Mouse (Mus musculus): Measurements from ENCODE around the gene Clcn1. TPM values are rescaled to one million over a fixed set of nuclear protein-coding genes. Genes with fewer than 3 reads are reported as not detected.

Gene Clcn1
- total RNA-seq, 4 experiments from 2014 or later = 0.13 to 0.68 TPM; not detected in 2

DNA sequence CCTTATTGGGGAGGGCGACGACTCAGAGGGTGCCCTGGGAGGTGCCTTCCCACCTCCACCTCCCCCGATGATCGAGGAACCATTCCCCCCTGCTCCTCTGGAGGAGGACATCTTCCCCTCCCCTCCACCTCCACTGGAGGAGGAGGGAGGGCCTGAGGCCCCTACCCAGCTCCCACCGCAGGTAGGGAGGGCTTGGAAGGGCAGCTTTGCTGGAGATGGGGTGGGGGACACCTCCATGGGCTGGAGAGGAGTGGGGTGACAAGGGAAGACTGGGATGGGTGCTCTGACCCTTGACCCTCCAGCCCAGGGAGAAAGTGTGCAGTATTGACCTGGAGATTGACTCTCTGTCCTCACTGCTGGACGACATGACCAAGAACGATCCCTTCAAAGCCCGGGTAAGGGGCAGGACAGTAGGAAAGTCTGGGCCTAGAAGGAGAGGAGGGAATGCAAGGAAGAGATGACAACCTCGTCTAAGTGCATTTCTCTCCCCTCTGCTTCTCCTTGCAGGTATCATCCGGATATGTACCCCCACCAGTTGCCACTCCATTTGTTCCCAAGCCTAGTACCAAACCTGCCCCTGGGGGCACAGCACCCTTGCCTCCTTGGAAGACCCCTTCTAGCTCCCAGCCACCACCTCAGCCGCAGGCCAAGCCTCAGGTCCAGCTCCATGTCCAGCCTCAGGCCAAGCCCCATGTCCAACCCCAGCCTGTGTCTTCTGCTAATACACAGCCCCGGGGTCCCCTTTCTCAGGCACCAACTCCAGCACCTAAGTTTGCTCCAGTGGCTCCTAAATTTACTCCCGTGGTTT, 64.7 kb downstream of the Clcn1 start:
- DNase-seq = no peak

DNA sequence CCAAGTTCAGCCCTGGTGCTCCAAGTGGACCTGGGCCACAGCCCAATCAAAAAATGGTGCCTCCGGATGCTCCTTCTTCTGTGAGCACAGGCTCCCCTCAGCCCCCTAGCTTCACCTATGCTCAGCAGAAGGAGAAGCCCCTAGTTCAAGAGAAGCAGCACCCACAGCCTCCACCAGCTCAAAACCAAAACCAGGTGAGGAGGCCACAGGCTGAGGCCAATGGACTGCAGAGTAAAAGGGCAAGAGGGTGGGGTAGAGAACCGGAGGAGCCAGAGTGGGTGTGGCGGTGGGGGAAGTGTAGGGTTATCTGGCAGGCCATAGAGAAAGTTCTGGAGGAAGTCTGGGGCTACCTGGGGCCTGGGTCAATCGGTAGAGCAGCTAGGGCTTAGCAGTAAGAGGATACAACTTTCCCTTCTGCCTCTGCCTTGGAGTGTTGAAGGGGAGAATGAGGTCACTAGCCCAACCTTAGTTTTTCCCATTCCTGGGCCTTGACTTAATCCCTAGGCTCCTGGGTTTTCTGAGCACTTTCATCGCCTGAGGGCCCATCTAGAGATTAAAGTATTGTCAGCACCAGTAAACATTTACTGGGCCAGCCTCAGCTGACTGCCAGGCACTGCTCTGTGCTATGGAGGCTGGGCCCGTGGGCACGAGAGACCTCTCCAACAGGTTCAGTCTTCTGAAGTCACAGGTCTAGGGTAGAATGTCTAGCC, 65.4 kb downstream of the Clcn1 start:
- DNase-seq = no peak

- DNase-seq = no peak
These were observed 66.0 kb downstream of the Clcn1 start for GRCm38 (mm10) chr6:42352486-42352846.

DNA sequence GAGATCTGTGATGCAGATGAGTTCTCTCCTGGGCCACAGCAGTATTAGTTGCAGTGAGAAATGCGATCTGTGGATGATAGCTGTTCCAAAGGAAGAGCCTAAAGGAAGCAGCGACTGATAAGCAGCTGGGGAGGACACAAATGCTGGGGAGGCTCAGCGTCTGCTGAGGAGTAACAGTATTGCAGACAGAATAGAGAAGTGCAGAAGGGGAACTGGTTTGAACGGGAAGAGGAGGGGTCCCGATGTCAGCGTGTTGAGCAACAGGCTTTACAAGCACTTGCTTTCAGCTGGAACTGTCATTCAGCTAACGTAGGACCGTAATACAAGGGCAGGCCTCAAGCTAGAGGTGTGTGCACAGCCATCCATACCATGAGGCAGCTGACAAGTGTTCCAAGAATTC, 66.7 kb downstream of the Clcn1 start:
- no peak for DNase-seq

DNA sequence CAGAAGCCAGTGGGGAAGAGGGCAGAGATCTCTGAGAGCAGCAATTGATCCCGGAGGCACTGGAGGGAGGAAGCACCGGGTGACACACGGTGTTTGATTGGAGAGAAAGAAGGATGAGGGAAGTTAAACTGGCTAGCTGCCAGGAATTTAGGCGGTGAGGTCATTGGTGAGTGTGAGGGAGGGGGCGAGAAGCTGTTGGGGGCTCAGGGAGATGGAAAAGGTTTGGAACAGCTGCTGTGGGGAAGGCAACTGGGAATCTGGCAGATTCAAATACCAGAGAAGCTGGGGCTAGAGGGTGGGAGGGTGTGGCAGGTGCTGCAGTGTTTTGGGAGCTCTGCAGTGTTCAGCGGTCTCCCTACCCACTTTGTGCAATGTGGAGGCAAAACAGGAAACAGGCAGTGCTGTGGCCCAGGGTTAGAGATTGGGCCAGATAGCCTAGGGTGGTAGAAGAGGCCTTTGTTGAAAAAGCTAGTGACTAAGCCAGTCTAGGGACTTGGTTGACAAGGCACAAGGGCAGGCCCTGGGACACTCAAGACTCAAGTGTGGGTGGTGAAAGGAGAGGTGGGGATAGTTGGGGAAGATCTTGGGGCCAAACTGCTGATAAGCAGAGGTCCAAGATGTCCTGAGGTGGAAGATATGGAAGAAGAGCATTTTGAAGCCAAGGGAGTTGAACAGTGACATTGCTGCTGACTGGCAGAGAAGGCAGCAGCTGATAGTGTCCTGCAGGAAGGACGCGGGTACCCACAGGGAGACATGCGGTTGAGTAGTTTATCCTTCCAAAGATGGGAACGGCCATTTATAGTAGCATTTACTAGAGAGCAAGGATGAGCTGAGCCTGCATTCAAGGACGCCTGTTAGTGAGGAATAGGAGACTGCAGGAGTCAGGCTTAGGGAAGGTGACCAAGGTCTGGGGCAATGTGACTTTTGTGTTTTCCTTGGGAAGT, 67.9 kb downstream of the Clcn1 start:
- DNase-seq = no peak

DNA sequence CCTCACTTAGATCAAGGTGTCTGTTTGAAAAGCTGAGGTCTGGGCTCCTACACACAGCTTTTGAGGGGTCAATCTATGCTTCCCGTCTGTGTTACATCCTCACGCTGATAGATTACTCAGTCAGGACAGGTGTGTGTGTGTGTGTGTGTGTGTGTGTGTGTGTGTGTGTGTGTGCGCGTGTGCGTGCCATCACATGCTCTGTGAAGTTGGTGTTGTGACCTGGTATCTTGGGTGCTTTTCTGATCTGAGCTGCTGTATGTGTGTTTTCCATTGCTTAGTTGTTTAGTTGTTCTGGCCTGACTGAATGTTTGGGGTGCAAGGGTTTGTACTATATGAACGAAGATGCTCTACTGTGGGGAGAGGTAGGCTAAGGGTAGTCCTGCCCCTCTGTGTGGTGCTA, 68.9 kb downstream of the Clcn1 start:
- DNase-seq = no peak

DNA sequence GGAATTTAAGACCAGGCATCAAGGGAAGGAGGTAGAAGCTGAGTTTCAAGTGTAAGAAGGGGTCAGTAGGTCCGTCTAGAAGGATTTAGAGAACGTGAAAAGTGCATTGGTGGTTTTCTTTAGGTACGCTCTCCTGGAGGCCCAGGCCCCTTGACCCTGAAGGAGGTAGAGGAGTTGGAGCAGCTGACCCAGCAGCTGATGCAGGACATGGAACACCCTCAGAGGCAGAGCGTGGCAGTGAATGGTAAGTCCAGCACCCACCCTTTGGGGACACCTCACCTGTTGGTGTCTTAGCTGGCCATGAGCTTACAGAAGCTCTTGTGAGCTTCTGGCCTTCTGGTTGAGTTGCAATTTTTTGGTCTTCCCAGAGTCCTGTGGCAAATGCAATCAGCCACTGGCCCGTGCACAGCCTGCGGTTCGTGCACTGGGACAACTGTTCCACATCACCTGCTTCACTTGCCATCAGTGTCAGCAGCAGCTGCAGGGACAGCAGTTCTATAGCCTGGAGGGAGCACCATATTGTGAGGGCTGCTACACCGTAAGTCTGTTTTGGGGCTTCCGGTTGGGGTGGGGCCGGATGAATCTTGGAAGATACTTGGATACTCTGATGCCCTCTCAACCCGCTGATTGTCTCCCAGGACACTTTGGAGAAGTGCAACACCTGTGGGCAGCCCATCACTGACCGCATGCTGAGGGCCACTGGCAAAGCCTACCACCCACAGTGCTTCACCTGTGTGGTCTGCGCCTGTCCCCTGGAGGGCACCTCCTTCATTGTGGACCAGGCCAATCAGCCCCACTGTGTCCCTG, 69.5 kb downstream of the Clcn1 start:
- DNase-seq = no peak

DNA sequence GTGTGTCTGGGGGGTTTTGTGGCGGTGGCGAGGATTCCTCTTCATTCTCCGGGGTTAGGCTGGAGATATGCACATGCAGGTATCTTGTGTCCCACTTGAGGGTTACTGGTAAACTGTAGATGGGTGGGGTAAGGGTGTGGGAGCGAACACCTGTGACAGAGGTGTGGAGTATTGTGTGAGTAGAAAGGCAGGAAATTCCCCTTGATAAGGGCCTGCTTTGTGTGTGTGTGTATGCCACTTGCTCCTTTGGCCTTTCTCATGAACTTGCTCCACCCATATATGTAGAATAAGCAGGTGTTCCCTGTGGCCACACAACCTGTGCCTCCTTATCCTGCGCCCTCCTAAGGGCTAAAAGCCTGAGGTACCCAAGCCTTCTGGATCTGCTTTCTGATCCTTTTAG, 70.4 kb downstream of the Clcn1 start:
- DNase-seq = no peak

GRCm38 (mm10) chr6:42357901-42358300, 71.4 kb downstream of the Clcn1 start:
- DNase-seq = no peak

GRCm38 (mm10) chr6:42358901-42359300, 72.4 kb downstream of the Clcn1 start:
- no peak for DNase-seq

DNA sequence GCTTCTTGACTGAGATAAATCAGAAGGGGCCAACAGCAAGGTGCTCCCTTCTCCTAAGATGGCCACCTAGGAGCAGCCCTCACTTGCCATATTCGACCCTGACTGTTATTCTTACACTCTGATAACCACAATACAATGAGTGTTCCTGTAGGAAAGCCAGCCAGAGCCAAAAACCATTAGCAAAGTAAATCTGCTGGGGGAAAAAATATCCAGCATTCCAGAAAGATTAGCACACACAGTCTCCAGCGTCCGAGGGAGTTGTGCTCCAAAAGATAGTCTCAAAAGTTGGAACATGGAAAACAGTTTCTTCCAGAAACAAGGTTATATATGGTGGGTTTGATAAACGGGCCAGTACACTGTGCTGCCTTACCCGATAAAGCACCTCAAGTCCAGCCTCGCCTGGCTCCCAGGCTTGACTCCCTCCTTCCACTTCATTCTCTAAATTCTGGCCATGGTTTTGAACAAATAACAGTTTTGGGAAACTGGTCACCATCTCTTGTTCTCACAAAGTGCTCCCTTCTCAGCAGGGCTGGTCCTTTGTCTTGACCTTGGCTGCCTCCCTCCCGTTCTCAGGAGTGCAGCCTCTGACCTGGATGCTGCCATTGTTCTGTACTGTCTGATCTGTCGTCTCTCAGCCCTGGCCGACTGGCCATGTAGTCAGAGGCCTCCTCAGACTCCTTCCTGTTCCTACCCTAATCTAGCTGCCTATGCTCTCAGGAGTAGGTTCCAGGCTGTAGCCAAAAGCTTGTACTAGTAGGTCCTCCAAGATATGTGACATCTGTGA, 73.1 kb downstream of the Clcn1 start:
- no peak for DNase-seq

- no peak for DNase-seq
These were observed 73.9 kb downstream of the Clcn1 start for GRCm38 (mm10) chr6:42360231-42360840.

- no peak for DNase-seq
These were observed 74.8 kb downstream of the Clcn1 start for GRCm38 (mm10) chr6:42361041-42361895.

DNA sequence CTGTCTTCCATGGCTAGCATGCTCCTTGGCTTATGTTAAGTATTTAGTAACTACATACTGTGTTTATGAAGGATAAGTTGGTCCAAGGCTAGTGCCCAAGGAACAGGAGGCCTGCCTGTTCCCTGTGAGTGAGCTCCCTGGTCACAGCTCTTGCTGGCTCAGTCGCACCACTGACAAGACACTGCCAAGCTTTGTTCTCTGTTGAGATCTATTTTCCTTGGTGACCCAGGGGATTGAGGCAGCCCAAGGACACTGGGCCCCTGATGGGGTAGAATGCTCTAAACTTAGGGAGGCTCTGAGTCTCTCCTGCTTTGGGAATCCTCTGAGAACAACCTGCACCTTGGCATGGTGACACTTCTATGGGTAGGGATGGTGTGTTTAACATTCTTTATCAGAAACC, 75.6 kb downstream of the Clcn1 start:
- DNase-seq = no peak

- DNase-seq = no peak
These were observed 76.0 kb downstream of the Clcn1 start for GRCm38 (mm10) chr6:42362497-42362896.

DNA sequence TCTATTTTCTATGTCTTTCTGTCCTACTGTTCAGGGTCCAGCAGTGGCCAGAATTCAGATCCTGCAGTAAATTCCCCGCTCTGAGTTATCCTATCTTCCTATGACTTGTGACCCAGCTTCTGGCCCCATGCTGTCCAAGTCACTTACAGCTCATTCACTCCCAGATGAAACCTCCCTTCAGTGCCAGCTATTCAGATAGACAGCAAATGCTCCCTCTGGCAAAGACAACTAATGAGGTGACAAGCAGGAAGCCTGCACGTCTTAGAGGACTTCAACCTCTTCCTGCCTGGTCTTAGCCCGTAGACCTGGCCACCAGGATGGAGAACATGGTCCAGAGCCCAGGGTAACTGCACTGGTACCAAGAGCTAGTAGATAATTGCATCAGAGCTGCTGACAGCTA, 76.5 kb downstream of the Clcn1 start:
- DNase-seq = no peak

- no peak for DNase-seq
These were observed 77.6 kb downstream of the Clcn1 start for GRCm38 (mm10) chr6:42364066-42364465.

- DNase-seq = no peak
These were observed 78.1 kb downstream of the Clcn1 start for GRCm38 (mm10) chr6:42364607-42365006.

GRCm38 (mm10) chr6:42365215-42365614, 78.7 kb downstream of the Clcn1 start:
- no peak for DNase-seq
